Mouse (Mus musculus): ENCODE measurements at regions not wholly inside any gene's neighbourhood (a gene's known extent, or its start where the extent isn't known, plus 50 kb on each side); places are given as distances from the start of the nearest gene placed in this dataset.

DNA sequence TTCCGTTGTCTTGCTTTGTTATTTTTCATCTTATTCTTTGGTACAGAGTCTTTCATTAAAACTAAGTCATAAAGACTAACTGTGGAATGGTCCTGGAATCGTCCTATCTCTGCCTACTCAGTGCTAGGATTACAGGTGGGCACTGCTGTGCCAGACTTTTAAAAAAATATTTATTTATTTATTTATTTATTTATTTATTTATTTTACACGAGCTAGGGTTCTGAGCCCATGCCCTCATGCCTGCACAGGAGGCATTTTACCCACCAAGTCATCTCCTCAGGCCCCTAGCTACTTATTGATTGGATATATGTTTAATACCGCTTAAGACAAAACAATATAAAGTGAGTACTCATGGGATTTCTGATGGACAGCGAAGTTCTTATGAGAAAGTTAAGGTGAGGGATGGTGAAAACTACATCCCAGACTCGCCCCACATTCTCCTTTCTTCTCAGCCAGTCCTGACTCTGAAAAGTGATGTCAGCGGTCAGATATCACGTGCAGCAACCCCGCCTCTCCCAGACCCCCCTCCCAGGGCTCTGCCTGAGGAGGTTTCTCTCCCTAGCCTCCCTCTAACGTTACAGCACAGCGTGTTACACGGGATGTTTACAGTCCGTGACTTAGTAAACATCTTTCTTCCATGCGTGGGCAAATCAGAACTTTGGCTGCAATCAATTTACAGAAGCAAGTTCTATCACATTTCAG lies 361.4 kb downstream of the En1 start:
- no peaks in the 10 kb centered on the region for H3K9me3 ChIP-seq (ENCODE audit: control insufficient read depth, low read length)
- ATAC-seq (ENCODE audit: low read depth): peak; percentile 74
- H3K27me3 ChIP-seq (ENCODE audit: control insufficient read depth, insufficient read depth, low read depth, low read length): no peaks in the 10 kb centered on the region
- peak overlapping the region; percentile 42 for H3K9ac ChIP-seq (ENCODE audit: low read length)
- no peaks in the 10 kb centered on the region for H3K4me1 ChIP-seq (replicated peaks; ENCODE audit: control insufficient read depth, insufficient read depth, low read length)
- WGBS: 22% methylated on average over 14 of the region's 14 CpGs
- H3K4me2 ChIP-seq (ENCODE audit: low read depth, low read length): peak overlapping the region; percentile 58
- H3K27ac ChIP-seq (ENCODE audit: low read length): no peak overlapping the region
- H3K36me3 ChIP-seq (ENCODE audit: control insufficient read depth, insufficient read depth, low read length): no peaks in the 10 kb centered on the region
- peak overlapping the region; percentile 40 for H3K4me3 ChIP-seq (ENCODE audit: low read length)

DNA sequence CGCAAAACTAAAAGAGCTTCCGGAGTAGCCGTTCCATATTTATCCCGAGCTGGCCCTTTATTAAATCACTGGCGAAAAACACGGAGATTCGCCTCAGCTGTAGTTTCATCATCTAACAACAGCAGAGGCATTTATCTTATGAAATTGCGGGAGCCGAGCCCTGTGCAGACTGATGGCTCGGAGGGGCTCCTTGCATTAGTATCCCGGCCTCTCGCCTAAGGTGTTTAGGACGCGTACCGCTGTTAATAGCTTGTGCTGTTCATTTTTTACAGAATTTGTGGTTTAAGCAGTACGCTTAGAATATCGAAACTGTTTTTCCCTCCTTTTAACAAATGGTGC lies 361.9 kb downstream of the En1 start:
- Histone ChIP-seq H3K27me3 (ENCODE audit: control insufficient read depth, insufficient read depth, low read depth, low read length) (no peaks in the 10 kb centered on the region), H3K4me2 (ENCODE audit: low read depth, low read length) (peak overlapping the region; percentile 58), H3K4me3 (ENCODE audit: low read length) (peak overlapping the region; percentile 40), H3K4me1 (replicated peaks; ENCODE audit: control insufficient read depth, insufficient read depth, low read length) (no peaks in the 10 kb centered on the region), H3K9ac (ENCODE audit: low read length) (peak overlapping the region; percentile 42), H3K9me3 (ENCODE audit: control insufficient read depth, low read length) (no peaks in the 10 kb centered on the region), H3K36me3 (ENCODE audit: control insufficient read depth, insufficient read depth, low read length) (no peaks in the 10 kb centered on the region), H3K27ac (ENCODE audit: low read length) (no peak overlapping the region)
- 31% methylated on average over 17 of the region's 17 CpGs for WGBS
- ATAC-seq (ENCODE audit: low read depth): no peak

DNA sequence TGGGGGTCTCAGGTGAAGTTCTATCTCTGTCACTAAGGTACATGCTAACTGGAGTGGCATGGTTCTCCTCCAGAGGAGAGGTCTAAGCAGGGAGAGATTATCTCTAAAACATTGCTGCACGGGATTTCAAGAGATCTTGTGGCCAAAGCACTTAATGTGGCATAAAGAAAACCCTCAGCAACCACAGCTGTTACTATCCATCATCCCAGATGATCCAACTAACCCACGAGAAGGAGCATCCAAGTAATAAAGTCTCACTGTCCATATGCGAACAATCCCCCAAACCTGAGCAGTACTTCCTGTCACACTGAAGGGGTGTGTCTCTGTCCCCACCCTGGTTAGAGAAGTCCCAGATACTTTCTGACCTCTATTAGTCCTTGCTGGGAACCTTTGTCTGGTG lies 363.9 kb downstream of the En1 start:
- ATAC-seq (ENCODE audit: low read depth): no peak
- Histone ChIP-seq H3K9me3 (ENCODE audit: control insufficient read depth, low read length) (no peaks in the 10 kb centered on the region), H3K4me1 (replicated peaks; ENCODE audit: control insufficient read depth, insufficient read depth, low read length) (no peaks in the 10 kb centered on the region), H3K27me3 (ENCODE audit: control insufficient read depth, insufficient read depth, low read depth, low read length) (no peaks in the 10 kb centered on the region), H3K27ac (ENCODE audit: low read length) (no peak overlapping the region), H3K36me3 (ENCODE audit: control insufficient read depth, insufficient read depth, low read length) (no peaks in the 10 kb centered on the region), H3K4me3 (ENCODE audit: low read length) (no peak overlapping the region), H3K4me2 (ENCODE audit: low read depth, low read length) (no peak overlapping the region), H3K9ac (ENCODE audit: low read length) (no peak overlapping the region)
- WGBS: 45% methylated on average over 3 of the region's 3 CpGs

DNA sequence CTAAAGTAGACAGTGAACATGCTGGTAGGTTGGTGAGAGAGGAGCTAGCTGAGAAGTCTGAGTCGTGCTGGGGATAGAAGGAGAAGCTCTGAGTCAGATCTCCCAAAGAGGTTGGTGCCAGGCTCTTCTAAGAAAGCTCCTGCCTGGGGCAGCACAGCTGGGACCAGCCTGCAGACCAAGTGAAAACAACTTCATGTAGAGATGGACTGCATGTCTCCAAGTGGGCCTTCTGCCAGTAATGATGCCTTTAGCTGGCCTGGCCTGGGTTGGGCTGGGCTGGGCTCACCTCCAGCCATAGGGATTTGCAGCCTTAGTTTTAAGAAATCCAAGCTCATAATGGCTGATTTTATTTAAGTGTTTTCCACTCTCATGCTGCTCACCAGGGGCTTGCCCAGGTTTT lies 357.7 kb downstream of the Insig2 start:
- no peak; the same call in 1 of the 2 replicates for ATAC-seq (ENCODE audit: low read depth)
- no peak overlapping the region for H3K9ac ChIP-seq (ENCODE audit: low read length)
- no peaks in the 10 kb centered on the region for H3K27me3 ChIP-seq (ENCODE audit: control insufficient read depth, insufficient read depth, low read depth, low read length)
- H3K9me3 ChIP-seq (ENCODE audit: control insufficient read depth, low read length): no peaks in the 10 kb centered on the region
- H3K4me3 ChIP-seq (ENCODE audit: low read length): no peak overlapping the region
- H3K27ac ChIP-seq (ENCODE audit: low read length): no peak overlapping the region
- 64% methylated on average over 1 of the region's 1 CpGs for WGBS
- H3K4me1 ChIP-seq (replicated peaks; ENCODE audit: control insufficient read depth, insufficient read depth, low read length): no peaks in the 10 kb centered on the region
- H3K4me2 ChIP-seq (ENCODE audit: low read depth, low read length): no peak overlapping the region
- no peaks in the 10 kb centered on the region for H3K36me3 ChIP-seq (ENCODE audit: control insufficient read depth, insufficient read depth, low read length)

DNA sequence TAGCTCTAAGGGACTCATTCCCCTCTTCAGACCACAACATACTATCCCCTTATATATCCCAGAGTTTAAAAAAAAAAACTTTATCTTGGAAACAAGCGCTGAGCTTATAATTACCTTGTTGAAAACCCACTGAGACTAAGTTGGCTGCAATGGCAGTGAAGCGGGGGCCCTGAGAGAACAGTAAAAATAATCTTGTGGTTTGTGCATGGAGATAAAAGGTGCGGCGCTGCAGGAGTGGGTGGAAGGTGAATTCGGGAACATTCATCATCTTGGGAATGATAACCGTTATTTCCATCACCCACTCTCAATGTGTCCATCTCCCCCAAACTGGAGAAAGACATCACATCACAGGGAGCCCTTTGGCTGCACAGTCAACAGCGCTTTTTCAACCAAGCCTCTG lies 327.9 kb downstream of the Insig2 start:
- Histone ChIP-seq H3K4me2 (ENCODE audit: low read depth, low read length) (no peak overlapping the region), H3K9ac (ENCODE audit: low read length) (no peak overlapping the region), H3K27ac (ENCODE audit: low read length) (no peak overlapping the region), H3K4me3 (ENCODE audit: low read length) (no peak overlapping the region), H3K27me3 (ENCODE audit: control insufficient read depth, insufficient read depth, low read depth, low read length) (no peaks in the 10 kb centered on the region), H3K36me3 (ENCODE audit: control insufficient read depth, insufficient read depth, low read length) (no peaks in the 10 kb centered on the region), H3K4me1 (replicated peaks; ENCODE audit: control insufficient read depth, insufficient read depth, low read length) (no peaks in the 10 kb centered on the region), H3K9me3 (ENCODE audit: control insufficient read depth, low read length) (peaks cover 3% of the 10 kb centered on the region)
- no peak for ATAC-seq (ENCODE audit: low read depth)
- 80% methylated on average over 7 of the region's 7 CpGs for WGBS

DNA sequence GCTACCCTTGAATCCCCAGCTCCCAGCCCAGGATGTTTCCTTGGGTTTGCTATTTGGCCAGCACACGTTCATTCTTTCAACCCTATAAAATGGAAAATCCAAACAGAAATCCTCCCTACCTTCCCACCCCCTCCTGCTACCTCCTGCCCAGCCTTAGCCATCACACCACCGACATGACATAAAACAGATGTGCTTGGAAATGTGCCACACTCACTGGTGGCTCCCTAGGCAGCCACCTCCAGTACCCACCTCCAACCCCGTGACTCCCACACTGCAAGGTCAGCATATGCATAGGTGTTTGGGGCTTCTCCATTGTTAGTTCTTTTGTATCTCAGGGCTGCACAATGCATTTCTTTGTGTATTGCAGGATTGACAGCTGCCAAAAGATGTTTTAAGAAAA lies 327.2 kb downstream of the Insig2 start:
- 40% methylated on average over 3 of the region's 3 CpGs for WGBS
- H3K4me3 ChIP-seq (ENCODE audit: low read length): no peak overlapping the region
- no peak overlapping the region for H3K9ac ChIP-seq (ENCODE audit: low read length)
- no peaks in the 10 kb centered on the region for H3K27me3 ChIP-seq (ENCODE audit: control insufficient read depth, insufficient read depth, low read depth, low read length)
- H3K27ac ChIP-seq (ENCODE audit: low read length): no peak overlapping the region
- H3K9me3 ChIP-seq (ENCODE audit: control insufficient read depth, low read length): peaks cover 3% of the 10 kb centered on the region
- H3K36me3 ChIP-seq (ENCODE audit: control insufficient read depth, insufficient read depth, low read length): no peaks in the 10 kb centered on the region
- no peak overlapping the region for H3K4me2 ChIP-seq (ENCODE audit: low read depth, low read length)
- no peak for ATAC-seq (ENCODE audit: low read depth)
- H3K4me1 ChIP-seq (replicated peaks; ENCODE audit: control insufficient read depth, insufficient read depth, low read length): no peaks in the 10 kb centered on the region

DNA sequence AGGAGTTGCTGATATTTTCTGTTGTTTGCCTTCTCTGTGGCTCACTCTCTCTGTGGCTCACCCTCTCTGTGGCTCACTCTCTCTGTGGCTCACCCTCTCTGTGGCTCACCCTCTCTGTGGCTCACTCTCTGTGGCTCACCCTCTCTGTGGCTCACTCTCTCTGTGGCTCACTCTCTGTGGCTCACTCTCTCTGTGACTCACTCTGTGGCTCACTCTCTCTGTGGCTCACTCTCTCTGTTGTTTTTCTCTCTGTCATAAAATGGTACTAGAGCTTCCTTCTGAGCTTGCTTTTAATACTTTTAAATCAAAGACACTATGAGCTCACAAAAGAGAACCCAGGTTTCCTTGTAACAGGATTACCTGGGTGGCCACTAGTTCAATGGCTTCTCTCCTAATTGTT lies 320.3 kb downstream of the Insig2 start:
- Histone ChIP-seq H3K9ac (ENCODE audit: low read length) (no peak overlapping the region), H3K27me3 (ENCODE audit: control insufficient read depth, insufficient read depth, low read depth, low read length) (no peaks in the 10 kb centered on the region), H3K36me3 (ENCODE audit: control insufficient read depth, insufficient read depth, low read length) (no peaks in the 10 kb centered on the region), H3K4me2 (ENCODE audit: low read depth, low read length) (no peak overlapping the region), H3K4me3 (ENCODE audit: low read length) (no peak overlapping the region), H3K9me3 (ENCODE audit: control insufficient read depth, low read length) (peaks cover 3% of the 10 kb centered on the region), H3K27ac (ENCODE audit: low read length) (no peak overlapping the region), H3K4me1 (replicated peaks; ENCODE audit: control insufficient read depth, insufficient read depth, low read length) (no peaks in the 10 kb centered on the region)
- ATAC-seq (ENCODE audit: low read depth): no peak

DNA sequence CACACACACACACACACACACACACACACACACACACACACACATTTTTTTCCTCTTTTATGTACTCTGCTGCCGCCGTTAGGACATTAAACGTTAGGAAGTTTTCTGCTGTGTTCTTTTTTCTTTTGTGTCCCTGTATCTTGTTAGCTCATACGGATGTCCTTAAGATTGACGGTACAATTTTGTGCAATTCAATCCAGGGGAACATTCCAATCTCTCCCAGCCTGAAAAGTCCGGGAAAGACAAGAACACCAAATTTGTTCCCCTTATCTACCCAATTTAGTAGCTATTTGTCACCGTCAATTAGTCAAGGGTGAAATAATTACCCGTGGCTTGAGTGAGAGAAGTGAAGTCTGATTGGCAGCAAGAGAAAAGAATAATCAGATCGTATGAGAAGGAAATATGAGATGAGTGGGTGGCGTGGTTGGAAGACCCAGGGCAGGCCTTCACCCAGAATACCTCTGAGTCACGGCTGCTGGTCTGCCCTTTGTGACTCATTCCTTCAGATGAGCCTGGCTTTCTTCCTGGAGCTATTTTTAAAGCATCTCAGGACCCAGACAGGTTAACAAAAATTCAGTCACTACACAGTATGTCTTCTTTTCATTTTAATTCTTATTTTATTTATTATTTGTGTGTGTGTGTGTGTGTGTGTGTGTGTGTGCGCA lies 318.4 kb downstream of the Insig2 start:
- Histone ChIP-seq H3K4me2 (ENCODE audit: low read depth, low read length) (no peak overlapping the region), H3K9ac (ENCODE audit: low read length) (no peak overlapping the region), H3K27ac (ENCODE audit: low read length) (no peak overlapping the region), H3K36me3 (ENCODE audit: control insufficient read depth, insufficient read depth, low read length) (no peaks in the 10 kb centered on the region), H3K4me3 (ENCODE audit: low read length) (no peak overlapping the region), H3K4me1 (replicated peaks; ENCODE audit: control insufficient read depth, insufficient read depth, low read length) (no peaks in the 10 kb centered on the region), H3K27me3 (ENCODE audit: control insufficient read depth, insufficient read depth, low read depth, low read length) (no peaks in the 10 kb centered on the region), H3K9me3 (ENCODE audit: control insufficient read depth, low read length) (peaks cover 1% of the 10 kb centered on the region)
- ATAC-seq (ENCODE audit: low read depth): no peak
- 32% methylated on average over 12 of the region's 12 CpGs for WGBS

DNA sequence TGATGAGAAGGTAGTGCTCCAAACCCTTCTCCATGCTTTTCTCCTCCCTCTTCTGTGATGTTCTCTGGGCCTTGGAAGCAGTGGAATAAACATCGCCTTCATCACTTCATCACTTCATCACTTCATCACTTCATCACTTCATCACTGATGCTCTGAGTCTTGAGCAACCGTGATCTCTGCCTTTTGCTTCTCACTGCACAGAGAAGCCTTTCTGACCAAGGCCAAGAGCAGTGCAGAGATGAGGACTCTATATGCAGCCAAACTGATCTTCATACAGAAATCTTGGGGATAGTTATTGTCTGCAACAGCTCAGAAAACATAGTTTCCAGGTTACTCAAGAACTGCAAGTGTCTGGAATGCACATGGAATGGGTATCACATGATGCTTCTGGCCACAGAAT lies 303.0 kb downstream of the Insig2 start:
- no peak overlapping the region for H3K9ac ChIP-seq (ENCODE audit: low read length)
- peak; percentile 74 for ATAC-seq (ENCODE audit: low read depth)
- H3K4me3 ChIP-seq (ENCODE audit: low read length): no peak overlapping the region
- H3K4me2 ChIP-seq (ENCODE audit: low read depth, low read length): no peak overlapping the region
- WGBS: 62% methylated on average over 2 of the region's 2 CpGs
- no peaks in the 10 kb centered on the region for H3K36me3 ChIP-seq (ENCODE audit: control insufficient read depth, insufficient read depth, low read length)
- no peaks in the 10 kb centered on the region for H3K27me3 ChIP-seq (ENCODE audit: control insufficient read depth, insufficient read depth, low read depth, low read length)
- no peak overlapping the region for H3K27ac ChIP-seq (ENCODE audit: low read length)
- no peaks in the 10 kb centered on the region for H3K9me3 ChIP-seq (ENCODE audit: control insufficient read depth, low read length)
- no peaks in the 10 kb centered on the region for H3K4me1 ChIP-seq (replicated peaks; ENCODE audit: control insufficient read depth, insufficient read depth, low read length)
